Mouse (Mus musculus) small intestine, adult 2 months (tissue): ENCODE measurements around the gene Clip1.

Experiments
- CTCF ChIP-seq: fragments of 200-500 bp; IDR thresholded peaks from 2 replicates; pipeline ENCODE4 v1.5.1; 2012; ENCODE audit warnings: low read depth, mild to moderate bottlenecking, control low read depth, inconsistent platforms, low read length, moderate library complexity, mixed read lengths; ENCODE audit not compliant: insufficient replicate concordance, insufficient read length; ENCODE audit errors: extremely low read depth
- POLR2A ChIP-seq: fragments of 200-500 bp; IDR thresholded peaks from 2 replicates; pipeline ENCODE4 v1.6.1; 2012; ENCODE audit warnings: low read depth, mild to moderate bottlenecking, control low read depth, inconsistent platforms, low read length, moderate library complexity

- no peak for TF ChIP-seq POLR2A
- no peak for TF ChIP-seq CTCF
Measured at GRCm38 (mm10) chr5:123603496-123603895, 80.9 kb downstream of the Clip1 start.
